Mouse (Mus musculus): ENCODE data around the gene Med21.
A peak's percentile ranks its signal among the peaks of the same experiment; 100 is the strongest.

Gene Med21

GRCm38 (mm10) chr6:146678136-146679070 lies 36.1 kb downstream of the Med21 start:
- no peak for DNase-seq (ENCODE audit: low spot score in 2 of 2)

GRCm38 (mm10) chr6:146683881-146684280 lies 41.5 kb downstream of the Med21 start:
- no peak for DNase-seq (ENCODE audit: low spot score in 2 of 2)

DNA sequence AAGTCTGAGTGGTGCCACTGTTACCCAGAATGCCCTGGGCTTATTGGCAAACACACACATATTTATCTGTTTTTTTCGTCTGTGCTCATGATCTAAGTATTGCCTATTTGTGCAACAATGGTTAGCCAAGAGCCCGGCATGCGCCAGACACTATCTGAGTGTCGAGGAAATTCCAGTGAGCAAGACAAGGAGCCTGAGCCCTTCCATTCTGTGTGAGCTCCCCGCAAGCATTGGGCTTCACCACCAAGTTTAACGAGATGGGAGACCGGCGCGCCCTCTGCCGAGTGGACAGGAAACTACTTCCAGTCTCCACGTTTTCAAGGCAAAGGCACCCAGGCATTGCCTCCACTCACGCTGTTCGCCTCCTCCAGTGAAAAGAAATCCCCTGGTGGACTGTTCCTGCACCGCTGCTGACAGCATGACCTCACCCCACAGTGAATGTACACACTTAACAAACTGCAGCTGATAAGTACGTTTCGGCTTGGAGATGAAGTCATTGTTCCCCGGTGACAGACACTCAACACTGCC lies 43.5 kb downstream of the Med21 start:
- DNase-seq (ENCODE audit: low spot score in 2 of 2): peak in 1 of 2 experiments; percentile 20

DNA sequence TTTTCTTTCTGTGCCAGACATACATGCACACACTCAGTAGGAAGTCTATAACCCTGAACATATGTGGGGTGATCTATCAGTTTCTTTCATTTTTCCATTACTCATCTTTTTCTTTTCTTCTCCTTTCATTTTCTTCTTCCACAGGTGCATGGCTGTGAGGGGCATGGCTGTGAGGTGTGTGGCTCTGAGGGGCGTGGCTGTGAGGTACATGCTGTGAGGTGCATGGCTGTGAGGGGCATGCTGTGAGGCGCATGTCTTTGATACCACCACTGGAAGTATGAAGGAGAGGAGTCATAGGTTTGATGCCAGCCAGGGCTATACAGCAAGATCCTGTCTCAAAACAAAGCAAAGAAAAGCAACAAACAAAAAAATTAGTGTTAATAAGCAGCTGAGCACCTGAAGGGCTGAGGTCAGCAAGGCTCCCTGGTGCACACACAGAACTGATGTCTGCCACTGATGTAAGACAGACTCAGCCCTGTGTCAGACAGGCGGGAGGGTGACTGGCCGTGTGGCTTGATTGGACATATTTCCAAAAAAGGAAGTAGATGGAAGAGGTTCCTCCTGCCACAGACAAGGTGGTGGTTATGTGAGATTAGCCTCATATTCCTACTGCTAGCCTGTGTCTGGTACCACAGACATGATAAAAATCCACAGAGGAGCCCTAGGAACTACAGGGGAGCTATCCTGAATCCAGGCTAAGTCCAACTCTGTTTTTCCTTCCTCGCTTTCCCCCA lies 44.3 kb downstream of the Med21 start:
- no peak for DNase-seq (ENCODE audit: low spot score in 2 of 2)

DNA sequence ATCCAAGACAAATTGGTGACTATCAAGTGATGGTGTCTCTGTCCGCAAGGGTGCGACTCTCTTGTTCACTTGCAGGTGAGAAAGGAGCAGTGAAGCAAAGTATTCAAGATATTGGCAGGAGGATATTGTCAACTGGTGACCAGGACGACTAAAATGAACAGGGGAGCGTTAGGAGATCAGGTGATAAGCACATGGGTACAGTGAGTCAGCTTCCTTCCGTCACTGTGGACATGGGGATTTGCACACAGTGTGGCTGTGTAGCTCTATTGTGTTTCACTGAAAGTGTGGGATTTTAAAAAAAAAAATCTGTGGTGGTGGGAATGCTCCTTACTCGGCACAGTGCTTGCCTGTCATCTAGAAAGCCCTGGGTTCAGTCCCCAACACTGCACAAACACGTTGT lies 45.7 kb downstream of the Med21 start:
- no peak for DNase-seq (ENCODE audit: low spot score in 2 of 2)

DNA sequence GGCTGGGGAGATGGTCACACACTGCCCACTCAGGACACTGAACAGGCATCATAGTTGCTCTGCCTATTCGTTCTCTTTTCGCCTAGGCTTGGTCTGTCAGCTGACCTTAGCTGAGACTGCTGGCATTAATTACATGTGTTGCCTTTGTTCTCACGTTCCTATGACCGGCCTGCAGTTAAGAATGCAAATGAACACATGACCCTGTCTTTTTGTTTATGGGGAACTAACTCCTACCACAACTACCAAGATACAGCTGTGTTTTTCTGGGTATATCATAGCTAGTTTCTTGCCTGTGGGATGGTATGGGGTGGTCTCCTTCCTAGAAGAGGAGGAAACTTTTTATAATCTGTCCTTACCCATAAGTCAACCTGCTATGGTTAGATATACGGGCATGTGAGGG lies 46.5 kb downstream of the Med21 start:
- no peak for DNase-seq (ENCODE audit: low spot score in 2 of 2)

- DNase-seq (ENCODE audit: low spot score in 2 of 2): no peak
Measured at GRCm38 (mm10) chr6:146697767-146698166, 55.4 kb downstream of the Med21 start.

GRCm38 (mm10) chr6:146698376-146698775 lies 56.0 kb downstream of the Med21 start:
- DNase-seq (ENCODE audit: low spot score in 2 of 2): no peak
